Mouse (Mus musculus) small intestine, adult 2 months (tissue): ENCODE results near the gene Ttc37. TPM values are rescaled to one million over a fixed set of nuclear protein-coding genes. Genes with fewer than 3 reads are reported as not detected.
A peak's percentile ranks its signal among the peaks of the same experiment; 100 is the strongest.

ENCODE experiments used
- H3K27ac ChIP-seq: fragments of 200-500 bp; 2 replicates; pipeline ENCODE4 v1.5.1; 2012; ENCODE audit warnings: low read depth, low read length, control low read depth, inconsistent platforms; ENCODE audit not compliant: insufficient read depth
- H3K27me3 ChIP-seq: fragments of 200-500 bp; 2 replicates; pipeline ENCODE4 v1.6.1; 2012; ENCODE audit warnings: mild to moderate bottlenecking, moderate library complexity, low read length, inconsistent platforms; ENCODE audit not compliant: control insufficient read depth, insufficient read depth
- H3K36me3 ChIP-seq: fragments of 200-500 bp; 2 replicates; pipeline ENCODE4 v1.6.1; 2012; ENCODE audit warnings: mild to moderate bottlenecking, low read length, control low read depth, inconsistent platforms; ENCODE audit not compliant: control insufficient read depth, insufficient read depth
- H3K4me1 ChIP-seq: fragments of 200-500 bp; 2 replicates; pipeline ENCODE4 v1.6.1; 2012; ENCODE audit warnings: low read length, inconsistent platforms, mixed read lengths; ENCODE audit not compliant: control insufficient read depth, insufficient read depth, insufficient read length
- H3K4me3 ChIP-seq: fragments of 200-500 bp; 2 replicates; pipeline ENCODE4 v1.5.1; 2012; ENCODE audit warnings: low read depth, mild to moderate bottlenecking, control low read depth, inconsistent platforms, low read length, moderate library complexity
- CTCF ChIP-seq: fragments of 200-500 bp; IDR thresholded peaks from 2 replicates; pipeline ENCODE4 v1.5.1; 2012; ENCODE audit warnings: low read depth, mild to moderate bottlenecking, control low read depth, inconsistent platforms, low read length, moderate library complexity, mixed read lengths; ENCODE audit not compliant: insufficient replicate concordance, insufficient read length; ENCODE audit errors: extremely low read depth
- POLR2A ChIP-seq: fragments of 200-500 bp; IDR thresholded peaks from 2 replicates; pipeline ENCODE4 v1.6.1; 2012; ENCODE audit warnings: low read depth, mild to moderate bottlenecking, control low read depth, inconsistent platforms, low read length, moderate library complexity
- WGBS: fragments of 180-500 bp; shearing (Covaris S2); methylation state at CpG from one replicate; pipeline ENCODE4 v1.1.7; 2018; 5-methylcytosine and 5-hydroxymethylcytosine counted together
- polyA plus RNA-seq: library from polyadenylated mRNA; depleted of rRNA; stranded (reverse); fragments of >200 nt; gene quantifications from 2 replicates; pipeline ENCODE4 v1.2.3, GENCODE M21; 2012

Gene Ttc37
- polyA plus RNA-seq, 1 experiment = 4.5 TPM

DNA sequence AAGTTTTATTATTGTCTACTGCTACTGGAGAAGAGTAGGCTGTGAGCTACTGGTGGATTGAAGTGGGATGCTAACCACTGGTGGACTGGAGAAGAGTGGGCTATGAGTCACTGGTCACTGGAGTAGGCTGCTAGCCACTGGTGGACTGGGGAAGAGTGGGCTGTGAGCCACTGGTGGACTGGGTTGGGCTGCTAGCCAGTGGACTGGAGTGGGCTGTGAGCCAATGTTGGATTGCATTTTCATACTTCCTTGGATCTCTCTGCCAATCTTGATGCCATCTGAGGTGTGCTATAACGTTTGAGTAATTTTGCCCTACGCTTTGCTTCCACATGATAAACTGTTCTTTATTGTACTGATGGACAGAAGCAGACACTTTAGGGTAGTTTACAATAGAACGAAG, 36.4 kb upstream of the Ttc37 start:
- TF ChIP-seq CTCF (no peak), POLR2A (no peak)
- Histone ChIP-seq H3K27ac (no peak overlapping the region), H3K4me1 (no peaks in the 10 kb centered on the region), H3K36me3 (peaks cover 8% of the 10 kb centered on the region; the same call in 1 of the 2 replicates), H3K27me3 (no peaks in the 10 kb centered on the region), H3K4me3 (no peak overlapping the region)
- 58% methylated on average over 3 of the region's 3 CpGs for WGBS

- no peaks in the 10 kb centered on the region for H3K4me1 ChIP-seq
- no peak overlapping the region for H3K27ac ChIP-seq
- 94% methylated on average over 3 of the region's 3 CpGs for WGBS
- H3K4me3 ChIP-seq = no peak overlapping the region
- no peaks in the 10 kb centered on the region for H3K27me3 ChIP-seq
- TF ChIP-seq CTCF = no peak
- no peak for TF ChIP-seq POLR2A
- peaks cover 8% of the 10 kb centered on the region; the same call in 1 of the 2 replicates for H3K36me3 ChIP-seq
Measured at GRCm38 (mm10) chr13:76062569-76062968, 36.0 kb upstream of the Ttc37 start.

- Histone ChIP-seq H3K27me3 (no peaks in the 10 kb centered on the region), H3K4me1 (no peaks in the 10 kb centered on the region), H3K27ac (no peak overlapping the region), H3K36me3 (peaks cover 8% of the 10 kb centered on the region; the same call in 1 of the 2 replicates), H3K4me3 (no peak overlapping the region)
- WGBS = 92% methylated on average over 4 of the region's 4 CpGs
- TF ChIP-seq CTCF (no peak), POLR2A (no peak)
Measured at GRCm38 (mm10) chr13:76063548-76063947, 35.0 kb upstream of the Ttc37 start.

DNA sequence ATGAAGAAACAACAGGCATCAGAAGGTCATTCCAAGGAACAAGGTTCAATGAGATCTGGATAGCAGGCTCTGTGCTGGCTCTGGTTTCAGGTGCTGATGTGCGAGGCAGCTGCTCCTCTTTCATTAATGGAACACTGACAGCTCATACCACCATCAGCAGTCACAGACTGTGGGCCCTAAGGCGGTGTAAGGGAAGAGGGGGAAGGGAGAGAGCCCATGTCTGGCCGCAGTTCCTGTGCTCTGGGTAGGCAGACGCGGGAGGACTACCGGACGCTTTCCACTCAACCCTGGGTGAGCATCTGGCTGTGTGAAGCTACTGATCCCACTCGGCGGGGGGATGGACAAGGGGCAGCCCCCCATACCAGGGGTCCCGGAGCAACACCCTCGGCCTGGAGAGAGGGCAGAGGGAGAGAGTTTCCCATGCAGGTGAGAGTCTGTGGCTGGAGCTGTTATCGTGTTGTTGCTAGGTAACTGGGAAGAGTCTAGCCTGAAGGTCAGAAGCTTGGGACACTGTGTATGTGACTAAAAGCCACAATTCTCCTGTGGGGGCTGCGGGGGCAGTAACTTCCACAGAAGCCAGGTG, 34.1 kb upstream of the Ttc37 start:
- H3K36me3 ChIP-seq = peaks cover 8% of the 10 kb centered on the region; the same call in 1 of the 2 replicates
- H3K4me3 ChIP-seq = no peak overlapping the region
- no peaks in the 10 kb centered on the region for H3K27me3 ChIP-seq
- TF ChIP-seq CTCF (no peak), POLR2A (no peak)
- H3K27ac ChIP-seq = no peak overlapping the region
- 87% methylated on average over 13 of the region's 13 CpGs for WGBS
- no peaks in the 10 kb centered on the region for H3K4me1 ChIP-seq

GRCm38 (mm10) chr13:76074323-76074722, 24.2 kb upstream of the Ttc37 start:
- Histone ChIP-seq H3K27ac (no peak overlapping the region), H3K4me3 (no peak overlapping the region)
- 69% methylated on average over 1 of the region's 1 CpGs for WGBS

DNA sequence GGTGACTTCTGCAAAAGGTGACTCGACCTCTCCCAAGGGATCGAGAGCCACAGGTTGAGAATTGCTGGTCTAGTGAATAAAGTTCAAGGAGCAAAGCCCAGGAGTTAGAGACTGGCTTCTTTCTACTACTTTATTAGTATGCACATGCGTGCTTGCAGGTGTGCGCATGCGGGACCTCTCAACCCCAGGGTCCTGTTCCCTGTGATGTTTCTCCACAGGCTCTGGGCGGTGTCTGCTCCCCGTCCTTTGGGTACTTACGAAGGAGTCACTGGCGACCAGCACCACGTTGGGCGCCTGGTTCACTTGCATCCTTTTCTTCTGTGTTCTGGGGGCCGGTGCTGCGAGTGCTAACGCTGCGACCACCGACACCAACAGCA, 430 bp upstream of the Ttc37 start:
- Histone ChIP-seq H3K36me3 (no peaks in the 10 kb centered on the region), H3K4me1 (no peaks in the 10 kb centered on the region), H3K4me3 (peak overlapping the region; percentile 78), H3K27me3 (no peaks in the 10 kb centered on the region), H3K27ac (peak overlapping the region; percentile 38)
- 1% methylated on average over 16 of the region's 16 CpGs for WGBS
- no peak for TF ChIP-seq POLR2A
- no peak for TF ChIP-seq CTCF

More at GRCm38 (mm10) chr13:76074323-76074722, 24.2 kb upstream of the Ttc37 start:
- H3K27me3 ChIP-seq = no peaks in the 10 kb centered on the region
- no peak for TF ChIP-seq CTCF
- no peak for TF ChIP-seq POLR2A
- no peaks in the 10 kb centered on the region for H3K36me3 ChIP-seq
- H3K4me1 ChIP-seq = no peaks in the 10 kb centered on the region

DNA sequence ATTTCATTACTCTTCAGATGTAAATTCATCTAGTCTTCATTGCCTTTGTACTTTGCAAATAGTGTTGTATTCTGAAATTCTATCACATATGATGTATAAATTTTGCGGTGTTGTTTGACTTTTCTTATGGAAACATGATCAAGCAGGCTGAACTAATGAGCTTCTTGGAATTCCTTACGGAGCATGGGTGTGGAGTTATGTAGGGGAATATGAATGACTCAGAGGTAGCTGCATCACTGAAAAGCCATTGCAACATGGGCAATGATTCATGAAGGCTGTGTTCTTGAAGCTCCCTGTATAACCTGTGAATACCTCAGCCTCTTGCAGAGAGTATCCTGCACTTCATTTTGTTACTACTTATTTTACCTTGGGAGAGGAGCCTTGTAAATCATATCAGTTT, 3.5 kb downstream of the Ttc37 start:
- no peak overlapping the region for H3K4me3 ChIP-seq
- no peak overlapping the region for H3K27ac ChIP-seq
- 97% methylated on average over 2 of the region's 2 CpGs for WGBS
- H3K27me3 ChIP-seq = no peaks in the 10 kb centered on the region
- H3K36me3 ChIP-seq = peaks cover 3% of the 10 kb centered on the region; the same call in 1 of the 2 replicates
- H3K4me1 ChIP-seq = no peaks in the 10 kb centered on the region
- TF ChIP-seq CTCF (no peak), POLR2A (no peak)
